Mouse (Mus musculus): ENCODE measurements around the gene Mpz. TPM values are rescaled to one million over a fixed set of nuclear protein-coding genes. Genes with fewer than 3 reads are reported as not detected.
A peak's percentile ranks its signal among the peaks of the same experiment; 100 is the strongest.

Gene Mpz
- polyA plus RNA-seq, 1 experiment from 2014 or later, result 0.57 TPM

DNA sequence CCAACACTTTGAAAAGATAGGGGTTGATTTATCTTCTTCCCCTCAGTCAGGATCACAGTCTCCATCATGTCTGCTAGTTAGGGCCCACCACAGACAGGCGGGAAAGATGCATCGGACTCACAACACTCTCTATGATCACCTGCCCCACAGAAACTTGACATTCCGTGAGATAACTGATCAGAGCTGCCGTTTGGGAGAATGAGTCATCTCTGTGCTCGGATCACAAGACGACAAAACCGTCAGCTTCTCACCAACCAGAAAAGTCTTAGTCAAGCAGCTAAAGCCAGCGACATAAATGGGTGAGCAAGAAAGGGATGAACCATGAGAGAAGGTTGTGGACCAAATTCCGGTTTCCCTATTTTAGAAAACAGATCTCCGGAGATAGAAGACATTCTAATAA lies 41.8 kb downstream of the Mpz start:
- H3K4me3 ChIP-seq (ENCODE audit: low read length), result no peak overlapping the region
- peaks cover 33% of the 10 kb centered on the region for H3K4me1 ChIP-seq (ENCODE audit: insufficient read depth, low read length)
- no peak overlapping the region for H3K9ac ChIP-seq (replicated peaks; ENCODE audit: low read length)
- no peak for ATAC-seq (ENCODE audit: low FRiP score, low TSS enrichment)
- H3K4me2 ChIP-seq (replicated peaks; ENCODE audit: low read depth, low read length), result no peak overlapping the region
- H3K36me3 ChIP-seq (ENCODE audit: insufficient read depth, low read length), result no peaks in the 10 kb centered on the region
- WGBS, result 45% methylated on average over 10 of the region's 10 CpGs
- peaks cover 38% of the 10 kb centered on the region for H3K27me3 ChIP-seq (ENCODE audit: insufficient read depth, low read length)
- no peaks in the 10 kb centered on the region for H3K9me3 ChIP-seq (ENCODE audit: low read length)
- H3K27ac ChIP-seq (ENCODE audit: low read length), result no peak overlapping the region

DNA sequence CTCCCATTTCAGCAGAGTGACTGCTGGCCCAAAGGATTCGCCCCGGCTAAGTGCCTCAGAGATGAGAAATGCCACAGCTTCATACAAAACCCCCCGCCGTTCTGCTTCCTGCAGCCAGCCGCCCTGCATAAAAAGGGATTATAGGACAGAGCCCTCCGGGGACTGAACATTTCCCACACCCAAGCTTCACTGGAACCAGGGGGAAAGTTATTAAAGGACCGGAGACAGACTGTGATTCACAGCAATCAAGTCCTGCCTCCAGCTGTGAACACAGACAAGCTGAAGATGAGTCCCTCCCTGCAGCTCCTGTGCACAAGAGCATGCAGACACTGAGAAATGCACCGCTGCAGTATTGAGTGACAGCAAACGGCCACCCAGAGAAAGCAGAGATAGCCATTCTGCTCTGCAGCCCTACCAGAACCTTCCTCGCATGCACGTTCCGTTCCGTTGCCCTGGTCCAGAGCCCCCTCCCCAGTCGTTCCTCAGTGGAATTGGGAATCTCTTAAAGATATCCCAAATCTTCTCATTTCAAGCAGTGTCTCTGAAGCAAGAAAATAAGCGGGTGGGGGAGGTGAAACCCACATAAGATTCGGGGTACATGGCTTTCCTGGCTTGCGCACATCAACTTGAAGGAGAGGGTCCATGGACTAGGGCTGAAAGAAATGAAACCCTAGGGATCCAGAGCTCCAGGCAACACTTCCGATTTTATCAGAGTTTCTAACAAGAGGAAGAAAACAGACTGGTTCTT lies 42.8 kb downstream of the Mpz start:
- H3K9ac ChIP-seq (replicated peaks; ENCODE audit: low read length), result 0 out of 2 replicates have a peak overlapping the region, but pooled peaks have one; percentile 24
- H3K27me3 ChIP-seq (ENCODE audit: insufficient read depth, low read length), result peaks cover 41% of the 10 kb centered on the region

GRCm38 (mm10) chr1:171193911-171194830 lies 43.7 kb downstream of the Mpz start:
- Histone ChIP-seq H3K9ac (replicated peaks; ENCODE audit: low read length) (no peak overlapping the region), H3K9me3 (ENCODE audit: low read length) (no peaks in the 10 kb centered on the region), H3K27ac (ENCODE audit: low read length) (no peak overlapping the region), H3K4me1 (ENCODE audit: insufficient read depth, low read length) (peaks cover 29% of the 10 kb centered on the region), H3K4me2 (replicated peaks; ENCODE audit: low read depth, low read length) (no peak overlapping the region), H3K27me3 (ENCODE audit: insufficient read depth, low read length) (peaks cover 41% of the 10 kb centered on the region), H3K4me3 (ENCODE audit: low read length) (no peak overlapping the region), H3K36me3 (ENCODE audit: insufficient read depth, low read length) (no peaks in the 10 kb centered on the region)
- ATAC-seq (ENCODE audit: low FRiP score, low TSS enrichment), result no peak
- 31% methylated on average over 11 of the region's 11 CpGs for WGBS

More for the DNA sequence above, 42.8 kb downstream of the Mpz start:
- Histone ChIP-seq H3K27ac (ENCODE audit: low read length) (no peak overlapping the region), H3K9me3 (ENCODE audit: low read length) (no peaks in the 10 kb centered on the region), H3K36me3 (ENCODE audit: insufficient read depth, low read length) (no peaks in the 10 kb centered on the region), H3K4me2 (replicated peaks; ENCODE audit: low read depth, low read length) (peak overlapping the region; percentile 51), H3K4me1 (ENCODE audit: insufficient read depth, low read length) (peaks cover 33% of the 10 kb centered on the region), H3K4me3 (ENCODE audit: low read length) (peak overlapping the region; percentile 29)
- no peak for ATAC-seq (ENCODE audit: low FRiP score, low TSS enrichment)
- WGBS, result 4% methylated on average over 18 of the region's 18 CpGs

GRCm38 (mm10) chr1:171195046-171195822 lies 44.7 kb downstream of the Mpz start:
- no peaks in the 10 kb centered on the region for H3K36me3 ChIP-seq (ENCODE audit: insufficient read depth, low read length)
- 7% methylated on average over 20 of the region's 20 CpGs for WGBS
- H3K4me3 ChIP-seq (ENCODE audit: low read length), result peak overlapping the region; percentile 49
- H3K4me1 ChIP-seq (ENCODE audit: insufficient read depth, low read length), result peaks cover 23% of the 10 kb centered on the region
- no peak; the same call in 1 of the 2 replicates for ATAC-seq (ENCODE audit: low FRiP score, low TSS enrichment)
- H3K9ac ChIP-seq (replicated peaks; ENCODE audit: low read length), result no peak overlapping the region
- H3K4me2 ChIP-seq (replicated peaks; ENCODE audit: low read depth, low read length), result peak overlapping the region; percentile 80
- H3K27ac ChIP-seq (ENCODE audit: low read length), result no peak overlapping the region
- H3K9me3 ChIP-seq (ENCODE audit: low read length), result no peaks in the 10 kb centered on the region
- peaks cover 41% of the 10 kb centered on the region for H3K27me3 ChIP-seq (ENCODE audit: insufficient read depth, low read length)

DNA sequence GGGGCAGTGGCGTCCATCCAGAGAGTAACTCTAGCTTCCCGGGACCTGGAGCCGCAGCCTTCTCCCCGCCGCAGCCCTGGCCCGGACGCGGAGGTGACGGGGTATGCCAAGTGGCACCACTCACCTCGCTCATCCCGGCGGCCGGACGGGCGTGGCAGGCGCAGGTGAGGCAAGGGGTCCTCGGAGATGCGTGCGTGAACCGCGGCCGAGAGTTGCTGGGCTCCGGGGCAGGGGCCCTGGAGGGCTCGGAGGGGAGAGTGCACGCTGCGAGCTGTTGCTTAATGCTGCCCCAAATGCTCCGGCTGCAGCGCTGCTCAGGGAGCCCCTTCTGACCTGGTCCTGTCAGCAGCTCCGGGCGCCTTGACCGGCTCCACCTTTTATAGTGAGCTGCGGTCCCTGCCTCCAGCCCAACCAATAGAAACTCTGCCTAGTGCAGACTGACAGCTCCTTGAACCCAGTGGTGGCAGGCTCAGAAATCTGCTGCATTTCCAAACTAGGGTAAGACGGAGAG lies 45.4 kb downstream of the Mpz start, which contains the start of gene Pcp4l1:
Pcp4l1 (minus strand) TSS at position 382 of the 511 bp plus-strand sequence.
- Histone ChIP-seq H3K36me3 (ENCODE audit: insufficient read depth, low read length) (no peaks in the 10 kb centered on the region), H3K9ac (replicated peaks; ENCODE audit: low read length) (peak within 1 kb of the TSS; percentile 33; the same call in 1 of the 2 replicates), H3K27me3 (ENCODE audit: insufficient read depth, low read length) (peaks cover 41% of the 10 kb centered on the region), H3K4me3 (ENCODE audit: low read length) (peak within 1 kb of the TSS; percentile 49), H3K4me1 (ENCODE audit: insufficient read depth, low read length) (peaks cover 23% of the 10 kb centered on the region), H3K27ac (ENCODE audit: low read length) (no peak within 1 kb of the TSS), H3K9me3 (ENCODE audit: low read length) (no peaks in the 10 kb centered on the region), H3K4me2 (replicated peaks; ENCODE audit: low read depth, low read length) (peak within 1 kb of the TSS; percentile 80)
- peak; percentile 86 for ATAC-seq (ENCODE audit: low FRiP score, low TSS enrichment)
- 0% methylated on average over 33 of the region's 33 CpGs for WGBS

- peaks cover 13% of the 10 kb centered on the region for H3K4me1 ChIP-seq (ENCODE audit: insufficient read depth, low read length)
- WGBS, result 53% methylated on average over 1 of the region's 1 CpGs
- H3K36me3 ChIP-seq (ENCODE audit: insufficient read depth, low read length), result no peaks in the 10 kb centered on the region
- H3K27me3 ChIP-seq (ENCODE audit: insufficient read depth, low read length), result peaks cover 28% of the 10 kb centered on the region
- no peak overlapping the region for H3K27ac ChIP-seq (ENCODE audit: low read length)
- H3K4me2 ChIP-seq (replicated peaks; ENCODE audit: low read depth, low read length), result no peak overlapping the region
- no peak overlapping the region for H3K9ac ChIP-seq (replicated peaks; ENCODE audit: low read length)
- H3K9me3 ChIP-seq (ENCODE audit: low read length), result no peaks in the 10 kb centered on the region
- no peak overlapping the region for H3K4me3 ChIP-seq (ENCODE audit: low read length)
- no peak for ATAC-seq (ENCODE audit: low FRiP score, low TSS enrichment)
These were observed 49.0 kb downstream of the Mpz start for GRCm38 (mm10) chr1:171199532-171199931.

GRCm38 (mm10) chr1:171200769-171201168 lies 50.3 kb downstream of the Mpz start:
- Histone ChIP-seq H3K4me1 (ENCODE audit: insufficient read depth, low read length) (peaks cover 6% of the 10 kb centered on the region), H3K27ac (ENCODE audit: low read length) (no peak overlapping the region), H3K9ac (replicated peaks; ENCODE audit: low read length) (no peak overlapping the region), H3K9me3 (ENCODE audit: low read length) (no peaks in the 10 kb centered on the region), H3K4me2 (replicated peaks; ENCODE audit: low read depth, low read length) (no peak overlapping the region), H3K4me3 (ENCODE audit: low read length) (no peak overlapping the region), H3K27me3 (ENCODE audit: insufficient read depth, low read length) (peaks cover 16% of the 10 kb centered on the region), H3K36me3 (ENCODE audit: insufficient read depth, low read length) (no peaks in the 10 kb centered on the region)
- 95% methylated on average over 1 of the region's 1 CpGs for WGBS
- ATAC-seq (ENCODE audit: low FRiP score, low TSS enrichment), result no peak

GRCm38 (mm10) chr1:171203471-171204248 lies 53.1 kb downstream of the Mpz start:
- no peaks in the 10 kb centered on the region for H3K27me3 ChIP-seq (ENCODE audit: insufficient read depth, low read length)
- WGBS, result 58% methylated on average over 11 of the region's 11 CpGs
- no peaks in the 10 kb centered on the region for H3K4me1 ChIP-seq (ENCODE audit: insufficient read depth, low read length)
- ATAC-seq (ENCODE audit: low FRiP score, low TSS enrichment), result no peak
- no peaks in the 10 kb centered on the region for H3K36me3 ChIP-seq (ENCODE audit: insufficient read depth, low read length)
- no peak overlapping the region for H3K4me2 ChIP-seq (replicated peaks; ENCODE audit: low read depth, low read length)
- H3K9ac ChIP-seq (replicated peaks; ENCODE audit: low read length), result no peak overlapping the region
- no peak overlapping the region for H3K27ac ChIP-seq (ENCODE audit: low read length)
- H3K4me3 ChIP-seq (ENCODE audit: low read length), result no peak overlapping the region
- H3K9me3 ChIP-seq (ENCODE audit: low read length), result no peaks in the 10 kb centered on the region

DNA sequence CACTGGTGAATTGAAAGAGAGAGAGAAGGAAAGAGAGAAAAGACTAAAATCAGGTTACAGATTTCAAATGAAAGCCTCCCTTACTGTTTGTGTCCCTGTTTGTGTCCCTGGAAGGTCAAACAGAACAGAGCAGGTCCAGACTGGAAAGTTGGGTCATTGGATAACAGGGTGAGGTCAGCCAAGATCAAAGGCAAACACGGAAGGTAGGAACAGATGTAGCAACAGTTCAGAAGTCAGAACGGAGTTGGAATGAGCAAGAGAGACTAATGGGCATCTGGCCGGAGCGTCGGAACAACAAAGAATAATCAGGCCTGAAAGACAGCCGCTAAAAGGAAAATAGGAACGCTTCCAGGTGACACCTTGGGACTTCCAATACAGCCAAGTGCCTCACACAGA lies 53.7 kb downstream of the Mpz start:
- Histone ChIP-seq H3K4me2 (replicated peaks; ENCODE audit: low read depth, low read length) (no peak overlapping the region), H3K4me3 (ENCODE audit: low read length) (no peak overlapping the region), H3K36me3 (ENCODE audit: insufficient read depth, low read length) (no peaks in the 10 kb centered on the region), H3K9ac (replicated peaks; ENCODE audit: low read length) (no peak overlapping the region), H3K9me3 (ENCODE audit: low read length) (no peaks in the 10 kb centered on the region), H3K4me1 (ENCODE audit: insufficient read depth, low read length) (no peaks in the 10 kb centered on the region), H3K27me3 (ENCODE audit: insufficient read depth, low read length) (no peaks in the 10 kb centered on the region), H3K27ac (ENCODE audit: low read length) (no peak overlapping the region)
- ATAC-seq (ENCODE audit: low FRiP score, low TSS enrichment), result no peak
- WGBS, result 55% methylated on average over 7 of the region's 7 CpGs

Data from kidney, embryonic 16.5 days (tissue).